In genomic region chr13:43577254-43577653, GRCm38 (mm10) we compare ENCODE assay signal across 11 mouse cellular contexts. TPM values are rescaled to one million over a fixed set of nuclear protein-coding genes. Genes with fewer than 3 reads are reported as not detected.
A peak's percentile ranks its signal among the peaks of the same experiment; 100 is the strongest.
DNase-seq lines count a peak whose midpoint lies in the region; ATAC-seq lines count a peak whose summit lies in the region.
"Had no signal": no experiment of that assay in that cellular context is flagged by ENCODE, and none has a peak within 500 bp of the region (broad histone marks: within the 10 kb centered on the region; RNA-seq: fewer than 3 reads in every experiment).

No protein-coding gene starts in this region.

- ATAC-seq in CD4-positive, CD25-positive, alpha-beta regulatory T cell, adult 4 months = no peak
- ATAC-seq in midbrain, embryonic 16.5 days = no peak
- ATAC-seq in megakaryocyte-erythroid progenitor cell, adult 5-6 weeks (replicated peaks; ENCODE audit: low FRiP score, low TSS enrichment, poor library complexity, severe bottlenecking) = no peak

- no peaks in the 10 kb centered on the region for H3K9me3 ChIP-seq in midbrain, embryonic 16.5 days (replicated peaks; ENCODE audit: control insufficient read depth, low read length, poor library complexity, severe bottlenecking)

- WGBS in midbrain, embryonic 16.5 days = 71% methylated on average over 5 of the region's 5 CpGs

- peak; percentile 61 for DNase-seq in CD4-positive, CD25-positive, alpha-beta regulatory T cell, adult 2 months (ENCODE audit: low read depth, low spot score)
- DNase-seq in layer of hippocampus, postnatal 10 days (ENCODE audit: low spot score in 2 of 2) = peak; percentile 32 to 37
- DNase-seq in layer of hippocampus, postnatal 36 days = no peak
- peak; percentile 82 for DNase-seq in R1 (ENCODE audit: low read depth, low spot score)
- DNase-seq in splenic B cell, adult 2 months (ENCODE audit: low read depth, low spot score) = peak; percentile 56
- DNase-seq: cerebellum, adult 18-20 months; heart, postnatal 36 days had no signal

- H3K4me1 ChIP-seq in midbrain, embryonic 16.5 days (ENCODE audit: control insufficient read depth, insufficient read depth, low read length) = no peaks in the 10 kb centered on the region

- H3K9ac ChIP-seq in midbrain, embryonic 16.5 days (ENCODE audit: low read depth, low read length) = no peak overlapping the region

- H3K36me3 ChIP-seq in splenic B cell, adult 2 months (ENCODE audit: control insufficient read depth, insufficient read depth, low read length, poor library complexity, severe bottlenecking) = no peaks in the 10 kb centered on the region
- no peaks in the 10 kb centered on the region for H3K36me3 ChIP-seq in midbrain, embryonic 16.5 days (ENCODE audit: control insufficient read depth, insufficient read depth, low read length)

- no peaks in the 10 kb centered on the region for H3K27me3 ChIP-seq in splenic B cell, adult 2 months (ENCODE audit: control insufficient read depth, insufficient read depth, low read length, poor library complexity, severe bottlenecking)
- no peaks in the 10 kb centered on the region for H3K27me3 ChIP-seq in midbrain, embryonic 16.5 days (ENCODE audit: control insufficient read depth, insufficient read depth, low read depth, low read length)

- no peak overlapping the region for H3K4me2 ChIP-seq in midbrain, embryonic 16.5 days (ENCODE audit: low read length)

- H3K27ac ChIP-seq in midbrain, embryonic 16.5 days (ENCODE audit: low read length) = no peak overlapping the region

- no peak overlapping the region for H3K4me3 ChIP-seq in midbrain, embryonic 16.5 days (ENCODE audit: low read depth, low read length)

RNA-seq across cellular contexts. Expression of gene Mcur1, which starts 17.3 kb away (rescaled TPM):
- 10 to 100 TPM; 15.1 to 17.6 TPM for polyA plus RNA-seq in CD4-positive, CD25-positive, alpha-beta regulatory T cell, adult 4 months (2017; shearing (Covaris generic))
- total RNA-seq in layer of hippocampus, postnatal 10 days (2021) = 10 to 100 TPM; 19.8 TPM
- total RNA-seq in layer of hippocampus, postnatal 36 days (2021) = 10 to 100 TPM; 20.3 to 21.1 TPM
- polyA plus RNA-seq in midbrain, embryonic 16.5 days (2015; fragmentation: Nextera tagmentation; extraction: Ambion mirVana) = 5.6 and 6.2 TPM in 2 replicates
- 17.0 and 21.1 TPM in 2 replicates for total RNA-seq in megakaryocyte-erythroid progenitor cell, adult 5-6 weeks (2014; fragmentation: Nextera tagmentation)
- 10.9 and 14.2 TPM in 2 replicates for total RNA-seq in megakaryocyte-erythroid progenitor cell, adult 5-6 weeks (2017)

RNA-seq across cellular contexts. Expression of gene Rnf182, which starts 38.3 kb away (rescaled TPM):
- not detected for polyA plus RNA-seq in CD4-positive, CD25-positive, alpha-beta regulatory T cell, adult 4 months (2017; shearing (Covaris generic))
- total RNA-seq in layer of hippocampus, postnatal 10 days (2021) = 10 to 100 TPM; 33.4 to 37.8 TPM
- 10 to 100 TPM; 35.1 to 39.8 TPM for total RNA-seq in layer of hippocampus, postnatal 36 days (2021)
- polyA plus RNA-seq in midbrain, embryonic 16.5 days (2015; fragmentation: Nextera tagmentation; extraction: Ambion mirVana) = 32.7 and 38.9 TPM in 2 replicates
- total RNA-seq in megakaryocyte-erythroid progenitor cell, adult 5-6 weeks (2014; fragmentation: Nextera tagmentation) = not detected in 2 replicates
- total RNA-seq in megakaryocyte-erythroid progenitor cell, adult 5-6 weeks (2017) = not detected in 2 replicates
- total RNA-seq: monocyte, adult 5-6 weeks had no signal

Comparison
In these comparisons a context has a peak if more than half of its experiments do, and no peak if none do; other contexts are left out.
1. DNase-seq: peak in CD4-positive, CD25-positive, alpha-beta regulatory T cell, adult 2 months (single experiment), layer of hippocampus, postnatal 10 days (2 of 2), R1 (single experiment) and splenic B cell, adult 2 months (single experiment); none in layer of hippocampus, postnatal 36 days (0 of 2).
2. RNA of gene Rnf182, which starts 38.3 kb away (total RNA-seq): 35.1 to 39.8 TPM in layer of hippocampus, postnatal 36 days and 33.4 to 37.8 TPM in layer of hippocampus, postnatal 10 days; not detected in megakaryocyte-erythroid progenitor cell, adult 5-6 weeks; every median in the first group is over 10 times any median in the second.